Mouse (Mus musculus): ENCODE measurements around the gene Efnb3. TPM values are rescaled to one million over a fixed set of nuclear protein-coding genes. Genes with fewer than 3 reads are reported as not detected.

The Efnb3 gene
- total and polyA plus RNA-seq, 3 experiments, result 0.23 to 0.72 TPM; not detected in 1

DNA sequence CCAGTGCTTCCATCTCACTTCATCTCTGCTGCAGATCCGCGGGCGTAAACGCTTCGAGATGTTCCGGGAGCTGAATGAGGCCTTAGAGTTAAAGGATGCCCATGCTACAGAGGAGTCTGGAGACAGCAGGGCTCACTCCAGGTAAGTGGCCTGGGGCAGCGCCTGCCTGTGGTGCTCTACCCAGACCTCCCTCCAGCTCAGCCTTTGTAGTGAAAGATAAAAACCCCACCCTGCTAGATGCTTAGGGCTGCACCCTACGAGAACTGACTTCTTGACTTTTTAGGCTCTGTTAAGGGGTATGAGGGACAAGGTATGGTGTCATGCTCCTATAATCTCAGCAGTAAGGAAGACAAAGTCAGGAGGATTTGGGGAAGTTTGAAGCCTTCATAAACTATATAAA is 30.6 kb upstream of the Efnb3 start:
- no peak overlapping the region for H3K9ac ChIP-seq (ENCODE audit: control insufficient read depth, low read depth, low read length, poor library complexity, severe bottlenecking)
- H3K9me3 ChIP-seq (replicated peaks; ENCODE audit: insufficient read depth, low read length), result no peaks in the 10 kb centered on the region
- TF ChIP-seq UBTF (IDR thresholded peaks at IDR 0.05; ENCODE audit: borderline replicate concordance, insufficient read depth, low read depth, low read length) (no peak), EP300 (IDR thresholded peaks at IDR 0.05; ENCODE audit: low read depth in 1 of 2, low read length in 2 of 2) (0 out of 4 replicates have a peak, but pooled peaks of 1 of the 2 experiments have one; percentile 16), MAZ (IDR thresholded peaks at IDR 0.05; ENCODE audit: low read depth, low read length) (peak; percentile 51; the same call in 1 of the 2 replicates), ZMIZ1 (IDR thresholded peaks at IDR 0.05; ENCODE audit: low read depth, low read length) (0 out of 2 replicates have a peak, but pooled peaks have one; percentile 23)
- peak overlapping the region; percentile 68; the same call in 1 of the 2 replicates for H3K27ac ChIP-seq (ENCODE audit: control insufficient read depth, low read depth, low read length)
- no peak overlapping the region for H3K4me3 ChIP-seq (ENCODE audit: control insufficient read depth in 1 of 2, insufficient read depth in 1 of 2, low read depth in 2 of 2, low read length in 2 of 2)
- H3K36me3 ChIP-seq (ENCODE audit: control insufficient read depth in 1 of 2, insufficient read depth in 2 of 2, low read length in 2 of 2), result peaks cover 24 to 60% of the 10 kb centered on the region in 2 experiments
- H3K4me1 ChIP-seq (ENCODE audit: control insufficient read depth in 1 of 2, insufficient read depth in 2 of 2, low read length in 2 of 2), result peaks cover 22 to 49% of the 10 kb centered on the region in 2 experiments
- no peak for DNase-seq (ENCODE audit: low read depth, low spot score)
- H3K27me3 ChIP-seq (ENCODE audit: control insufficient read depth in 1 of 2, insufficient read depth in 2 of 2, low read length in 2 of 2), result no peaks in the 10 kb centered on the region
- peaks cover 7% of the 10 kb centered on the region for H3K79me2 ChIP-seq (ENCODE audit: control insufficient read depth, insufficient read depth, low read length, poor library complexity)

DNA sequence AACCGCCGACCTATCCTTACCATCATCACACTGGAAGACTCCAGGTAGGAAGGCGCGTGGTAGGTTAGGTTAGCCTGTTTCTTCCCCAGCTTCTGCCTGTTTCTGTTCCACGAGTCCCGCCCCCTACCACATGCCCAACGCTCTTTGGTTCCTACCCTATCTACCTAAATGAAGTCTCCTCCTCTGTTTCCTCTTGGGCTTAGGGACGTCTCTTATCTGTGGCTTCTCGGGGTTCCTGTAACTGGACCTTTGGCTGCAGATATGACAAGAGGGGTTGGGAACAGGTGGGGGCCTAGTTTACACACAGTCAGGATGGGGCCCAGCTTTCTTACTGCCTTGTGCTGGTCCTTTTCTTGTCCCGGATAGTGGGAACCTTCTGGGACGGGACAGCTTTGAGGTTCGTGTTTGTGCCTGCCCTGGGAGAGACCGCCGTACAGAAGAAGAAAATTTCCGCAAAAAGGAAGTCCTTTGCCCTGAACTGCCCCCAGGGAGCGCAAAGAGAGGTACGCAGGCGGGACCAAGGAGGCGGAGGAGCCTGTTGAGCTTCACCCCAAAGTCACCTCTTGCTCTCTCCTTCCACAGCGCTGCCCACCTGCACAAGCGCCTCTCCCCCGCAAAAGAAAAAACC is 29.3 kb upstream of the Efnb3 start:
- H3K27me3 ChIP-seq (ENCODE audit: control insufficient read depth in 1 of 2, insufficient read depth in 2 of 2, low read length in 2 of 2), result no peaks in the 10 kb centered on the region
- peak overlapping the region; percentile 18; the same call in 1 of the 2 replicates for H3K9ac ChIP-seq (ENCODE audit: control insufficient read depth, low read depth, low read length, poor library complexity, severe bottlenecking)
- DNase-seq (ENCODE audit: low read depth, low spot score), result peak; percentile 84
- H3K36me3 ChIP-seq (ENCODE audit: control insufficient read depth in 1 of 2, insufficient read depth in 2 of 2, low read length in 2 of 2), result peaks cover 24 to 71% of the 10 kb centered on the region in 2 experiments
- no peak overlapping the region; a peak in 1 of 4 replicates for H3K4me3 ChIP-seq (ENCODE audit: control insufficient read depth in 1 of 2, insufficient read depth in 1 of 2, low read depth in 2 of 2, low read length in 2 of 2)
- H3K9me3 ChIP-seq (replicated peaks; ENCODE audit: insufficient read depth, low read length), result no peaks in the 10 kb centered on the region
- peaks cover 29 to 60% of the 10 kb centered on the region in 2 experiments for H3K4me1 ChIP-seq (ENCODE audit: control insufficient read depth in 1 of 2, insufficient read depth in 2 of 2, low read length in 2 of 2)
- H3K27ac ChIP-seq (ENCODE audit: control insufficient read depth, low read depth, low read length), result peak overlapping the region; percentile 68
- peaks cover 12% of the 10 kb centered on the region for H3K79me2 ChIP-seq (ENCODE audit: control insufficient read depth, insufficient read depth, low read length, poor library complexity)
- TF ChIP-seq ZC3H11A (IDR thresholded peaks at IDR 0.05; ENCODE audit: low read depth, low read length) (no peak), POLR2AphosphoS5 (IDR thresholded peaks at IDR 0.05; ENCODE audit: borderline replicate concordance, low read depth, low read length) (no peak), UBTF (IDR thresholded peaks at IDR 0.05; ENCODE audit: borderline replicate concordance, insufficient read depth, low read depth, low read length) (no peak), POLR2AphosphoS2 (IDR thresholded peaks at IDR 0.05; ENCODE audit: low read length) (peak; percentile 69), USF2 (IDR thresholded peaks at IDR 0.05; ENCODE audit: borderline replicate concordance in 1 of 2, insufficient read depth in 1 of 2, low read depth in 1 of 2, low read length in 2 of 2) (no peak), SMC3 (IDR thresholded peaks at IDR 0.05; ENCODE audit: low read depth, low read length) (no peak), TBP (IDR thresholded peaks at IDR 0.05; ENCODE audit: low read depth, low read length) (peak; percentile 32; the same call in 1 of the 2 replicates), ZNF384 (IDR thresholded peaks at IDR 0.05; ENCODE audit: low read depth, low read length) (no peak), BHLHE40 (IDR thresholded peaks at IDR 0.05; ENCODE audit: borderline replicate concordance, low read depth, low read length) (peak; percentile 41; the same call in 1 of the 2 replicates), ZKSCAN1 (IDR thresholded peaks at IDR 0.05; ENCODE audit: low read depth, low read length) (no peak), CHD2 (IDR thresholded peaks at IDR 0.05; ENCODE audit: low read length) (peak; percentile 38; the same call in 1 of the 2 replicates), MAFK (IDR thresholded peaks at IDR 0.05; ENCODE audit: borderline replicate concordance, low read depth, low read length) (peak; percentile 42; the same call in 1 of the 2 replicates), CHD1 (IDR thresholded peaks at IDR 0.05; ENCODE audit: low read depth, low read length) (0 out of 2 replicates have a peak, but pooled peaks have one; percentile 55), CTCF (IDR thresholded peaks at IDR 0.05 in 2 of 3, conservative IDR thresholded peaks at IDR 0.05 in 1 of 3; ENCODE audit: control insufficient read depth in 1 of 3, insufficient read depth in 1 of 3, low read depth in 2 of 3, low read length in 3 of 3, poor library complexity in 1 of 3, severe bottlenecking in 1 of 3) (no peak), KAT2A (conservative IDR thresholded peaks at IDR 0.05; ENCODE audit: low read depth, low read length) (peak; percentile 45), NELFE (IDR thresholded peaks at IDR 0.05; ENCODE audit: low read depth, low read length) (no peak; the same call in 1 of the 2 replicates), MXI1 (IDR thresholded peaks at IDR 0.05; ENCODE audit: low read depth, low read length) (peak; percentile 65; the same call in 1 of the 2 replicates), MAX (IDR thresholded peaks at IDR 0.05; ENCODE audit: low read length) (peak; percentile 24; the same call in 1 of the 2 replicates), SIN3A (IDR thresholded peaks at IDR 0.05; ENCODE audit: low read length) (peak; percentile 89), MAZ (IDR thresholded peaks at IDR 0.05; ENCODE audit: low read depth, low read length) (peak; percentile 93), USF1 (IDR thresholded peaks at IDR 0.05; ENCODE audit: low read depth, low read length) (0 out of 2 replicates have a peak, but pooled peaks have one; percentile 30), MYB (IDR thresholded peaks at IDR 0.05; ENCODE audit: low read depth, low read length) (peak; percentile 76), RCOR1 (IDR thresholded peaks at IDR 0.05; ENCODE audit: low read depth, low read length) (peak; percentile 72), NRF1 (IDR thresholded peaks at IDR 0.05; ENCODE audit: insufficient read depth, low read depth, low read length, poor library complexity, severe bottlenecking) (no peak), GABPA (IDR thresholded peaks at IDR 0.05; ENCODE audit: low read depth, low read length) (no peak), POLR2A (IDR thresholded peaks at IDR 0.05; ENCODE audit: control insufficient read depth in 1 of 2, insufficient read depth in 1 of 2, low read depth in 1 of 2, low read length in 2 of 2, poor library complexity in 1 of 2) (peak in 1 of 2 experiments; percentile 47; a peak in 1 of 4 replicates), EP300 (IDR thresholded peaks at IDR 0.05; ENCODE audit: low read depth in 1 of 2, low read length in 2 of 2) (peak; percentile 79 to 93)

All from MEL (cell line).